Mouse (Mus musculus) heart, adult 10 weeks (tissue): ENCODE data around the gene Slc35a3. TPM values are rescaled to one million over a fixed set of nuclear protein-coding genes. Genes with fewer than 3 reads are reported as not detected.

Experiments
- polyA plus RNA-seq: library from polyadenylated mRNA; stranded (reverse); fragments of 350-450 nt; fragmentation: Illumina TruSeq; extraction: RNeasy Lipid Tissue Mini Kit (QIAGEN cat#74804); gene quantifications from one replicate; pipeline ENCODE4 v1.2.3, GENCODE M21; 2014; ENCODE audit warnings: low read depth, low replicate concordance

The Slc35a3 gene
- polyA plus RNA-seq, result 11.2 TPM

GRCm38 (mm10) chr3:116712436-116712881 lies at the start of gene Slc35a3:
Gene Slc35a3, minus strand, starts transcription at chr3:116712831.

GRCm38 (mm10) chr3:116681160-116681559 lies 31.5 kb downstream of the Slc35a3 start, which contains the start of gene Gm43191:
Gene Gm43191, minus strand, starts transcription at chr3:116681260.

GRCm38 (mm10) chr3:116662463-116662863 lies 50.2 kb downstream of the Slc35a3 start, which contains the start of gene Mfsd14a:
Gene Mfsd14a, minus strand, starts transcription at chr3:116662677.

Other genes with a start within 250 kb of the Slc35a3 start
- 19.4 TPM for gene Rtca, start 204.6 kb downstream of the Slc35a3 start, polyA plus RNA-seq
- gene Dbt, start 199.8 kb downstream of the Slc35a3 start, polyA plus RNA-seq, result 66.1 TPM
- gene Lrrc39, start 149.9 kb downstream of the Slc35a3 start, polyA plus RNA-seq, result 93.1 TPM
- 1.8 TPM for gene Sass6, start 117.8 kb downstream of the Slc35a3 start, polyA plus RNA-seq
- gene Trmt13, start 98.2 kb downstream of the Slc35a3 start, polyA plus RNA-seq, result 8.4 TPM
- 22.6 TPM for gene Mfsd14a, start 50.2 kb downstream of the Slc35a3 start, polyA plus RNA-seq
- gene Gm43191, start 31.6 kb downstream of the Slc35a3 start, polyA plus RNA-seq, result not detected
- gene Agl, start 95.3 kb upstream of the Slc35a3 start, polyA plus RNA-seq, result 106 TPM
- gene Frrs1, start 146.6 kb upstream of the Slc35a3 start, polyA plus RNA-seq, result 2.7 TPM